Mouse (Mus musculus): ENCODE measurements around the gene Gm39115. TPM values are rescaled to one million over a fixed set of nuclear protein-coding genes. Genes with fewer than 3 reads are reported as not detected.
"Not testable (repeated sequence)": the region's sequence is repeated elsewhere in the genome, so short reads cannot be mapped to it uniquely, and the experiment has no call there.

Gene Gm39115
- total RNA-seq (2021) (not detected), polyA plus RNA-seq (2012; rRNA removed) (not detected in 2 replicates)
- long read RNA-seq, result 0 reads

GRCm38 (mm10) chr7:142135934-142136333 is at the start of gene Gm39115:
Gm39115 (minus strand) TSS chr7:142136034.
- H3K36me3 ChIP-seq (ENCODE audit: control insufficient read depth, insufficient read depth, low read length); H3K9ac ChIP-seq (ENCODE audit: low read depth, low read length); H3K27ac ChIP-seq; DNase-seq; H3K4me3 ChIP-seq; intact Hi-C loops (cut with DNase I); H3K79me2 ChIP-seq (replicated peaks; ENCODE audit: control insufficient read depth, insufficient read depth, low read length); H3K4me1 ChIP-seq (ENCODE audit: control insufficient read depth, insufficient read depth, low read length); H3K27me3 ChIP-seq (ENCODE audit: control insufficient read depth, insufficient read depth, low read length): not testable (repeated sequence)
- WGBS, result 25% methylated on average over 2 of the region's 2 CpGs

DNA sequence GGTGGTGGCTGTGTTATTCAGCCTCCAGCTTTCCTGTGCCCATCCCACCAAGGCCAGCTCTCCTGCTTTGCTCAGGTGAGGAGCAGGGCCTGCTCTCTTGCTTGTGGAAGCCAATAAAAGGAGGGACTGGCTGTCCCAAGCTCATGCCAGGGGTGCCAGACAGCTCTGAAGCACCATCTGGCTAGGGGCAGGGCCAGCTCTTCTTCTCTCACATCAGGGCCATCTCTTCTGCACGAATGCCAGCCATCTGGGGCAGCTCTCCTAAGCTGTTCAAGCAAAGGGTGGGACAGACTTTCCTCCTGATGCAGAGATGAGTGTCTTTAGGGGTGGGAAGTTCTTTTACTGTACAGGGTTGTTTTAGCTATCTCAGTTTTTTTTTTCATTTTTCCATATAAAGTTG is 45.2 kb upstream of the Gm39115 start:
- no peak for TF ChIP-seq CTCF (IDR thresholded peaks at IDR 0.05)
- no peak for TF ChIP-seq EP300 (IDR thresholded peaks at IDR 0.05; ENCODE audit: insufficient read depth, low read depth, low read length)
- TF ChIP-seq POLR2A (IDR thresholded peaks at IDR 0.05; ENCODE audit: insufficient read depth, low read depth, low read length), result no peak
- intact Hi-C loops (cut with DNase I), result no loop called here
- no peak overlapping the region for H3K9ac ChIP-seq (ENCODE audit: low read depth, low read length)

DNA sequence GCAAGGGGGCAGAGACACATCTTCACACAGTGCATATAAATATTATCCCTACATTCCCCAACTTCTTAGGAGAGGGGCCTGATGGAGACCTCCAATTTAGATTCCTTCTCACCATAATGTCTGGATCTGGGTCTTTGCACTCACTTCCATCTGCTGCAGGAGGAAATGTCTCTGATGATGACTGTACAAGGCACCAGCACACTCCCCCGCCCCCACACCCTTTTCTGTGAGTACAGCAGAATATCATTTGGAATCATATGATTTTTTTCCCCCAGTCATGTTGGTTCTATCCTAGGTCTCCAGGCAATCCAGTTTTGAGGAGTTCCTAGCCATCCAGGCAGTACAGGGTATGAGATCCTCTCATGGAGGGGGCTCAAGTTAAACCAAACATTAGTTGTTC is 42.9 kb upstream of the Gm39115 start:
- Histone ChIP-seq H3K9ac (ENCODE audit: low read depth, low read length) (no peak overlapping the region), H3K27ac (no peak overlapping the region), H3K27me3 (ENCODE audit: control insufficient read depth, insufficient read depth, low read length) (no peaks in the 10 kb centered on the region), H3K4me3 (no peak overlapping the region), H3K36me3 (ENCODE audit: control insufficient read depth, insufficient read depth, low read length) (no peaks in the 10 kb centered on the region), H3K79me2 (replicated peaks; ENCODE audit: control insufficient read depth, insufficient read depth, low read length) (no peaks in the 10 kb centered on the region), H3K4me1 (ENCODE audit: control insufficient read depth, insufficient read depth, low read length) (no peaks in the 10 kb centered on the region)
- TF ChIP-seq EP300 (IDR thresholded peaks at IDR 0.05; ENCODE audit: insufficient read depth, low read depth, low read length) (no peak), POLR2A (IDR thresholded peaks at IDR 0.05; ENCODE audit: insufficient read depth, low read depth, low read length) (no peak), CTCF (IDR thresholded peaks at IDR 0.05) (no peak)
- 67% methylated on average over 1 of the region's 1 CpGs for WGBS
- intact Hi-C loops (cut with DNase I), result no loop called here
- DNase-seq, result no peak

More for the DNA sequence above, 45.2 kb upstream of the Gm39115 start:
- Histone ChIP-seq H3K36me3 (ENCODE audit: control insufficient read depth, insufficient read depth, low read length) (no peaks in the 10 kb centered on the region), H3K4me1 (ENCODE audit: control insufficient read depth, insufficient read depth, low read length) (no peaks in the 10 kb centered on the region), H3K79me2 (replicated peaks; ENCODE audit: control insufficient read depth, insufficient read depth, low read length) (no peaks in the 10 kb centered on the region), H3K27me3 (ENCODE audit: control insufficient read depth, insufficient read depth, low read length) (no peaks in the 10 kb centered on the region), H3K27ac (no peak overlapping the region), H3K4me3 (no peak overlapping the region)
- DNase-seq, result no peak
- WGBS, result 21% methylated on average over 1 of the region's 1 CpGs

DNA sequence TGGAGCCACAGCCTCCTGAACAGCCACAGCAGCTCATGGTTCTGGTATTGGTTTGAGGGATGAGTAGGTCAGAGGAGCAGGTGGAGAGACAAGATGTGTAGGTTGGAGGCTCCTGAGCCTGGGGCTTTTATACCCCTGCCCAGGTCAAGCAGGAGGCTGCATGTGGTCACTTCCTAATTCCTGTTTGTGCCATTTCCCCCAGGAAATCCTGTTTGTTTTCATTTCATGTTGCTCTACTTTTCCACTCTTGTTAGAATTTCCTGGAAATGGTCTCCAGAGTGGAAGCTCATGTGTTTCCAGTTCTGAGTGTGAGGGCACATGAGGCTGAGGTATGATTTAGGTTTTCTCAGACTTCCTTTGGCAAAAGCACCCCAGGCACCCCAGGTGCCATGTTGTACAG is 40.1 kb upstream of the Gm39115 start, which contains the start of gene Krtap5-2:
Gene Krtap5-2, minus strand, starts transcription at position 101 of the 400 bp plus-strand sequence.
- DNase-seq; H3K79me2 ChIP-seq (replicated peaks; ENCODE audit: control insufficient read depth, insufficient read depth, low read length); H3K27ac ChIP-seq; H3K4me3 ChIP-seq; H3K36me3 ChIP-seq (ENCODE audit: control insufficient read depth, insufficient read depth, low read length); H3K9ac ChIP-seq (ENCODE audit: low read depth, low read length); H3K27me3 ChIP-seq (ENCODE audit: control insufficient read depth, insufficient read depth, low read length); intact Hi-C loops (cut with DNase I); H3K4me1 ChIP-seq (ENCODE audit: control insufficient read depth, insufficient read depth, low read length): not testable (repeated sequence)

DNA sequence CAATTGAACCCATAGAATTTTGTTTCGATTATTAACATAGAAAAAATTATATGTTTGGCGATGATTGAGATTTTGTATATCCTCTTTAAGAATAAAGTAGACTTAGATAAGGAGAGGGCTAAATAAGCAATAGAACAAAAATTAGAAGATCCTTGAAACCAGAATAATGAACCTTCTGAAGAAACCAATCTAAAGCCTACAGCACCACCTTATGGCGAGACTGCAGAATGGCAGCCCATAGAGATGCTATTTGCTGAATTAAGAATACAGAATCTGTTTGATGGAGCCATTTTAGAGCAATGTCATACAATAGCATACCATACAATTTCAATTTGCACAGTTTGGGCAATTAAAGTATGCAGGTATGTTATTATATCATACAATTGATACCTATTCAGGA is 34.0 kb upstream of the Gm39115 start:
- no peak for DNase-seq
- intact Hi-C loops (cut with DNase I), result no loop called here
- H3K4me3 ChIP-seq, result no peak overlapping the region
- peak; percentile 71 for TF ChIP-seq CTCF (IDR thresholded peaks at IDR 0.05)
- TF ChIP-seq EP300 (IDR thresholded peaks at IDR 0.05; ENCODE audit: insufficient read depth, low read depth, low read length), result no peak
- H3K9ac ChIP-seq (ENCODE audit: low read depth, low read length), result no peak overlapping the region
- H3K27ac ChIP-seq, result no peak overlapping the region
- no peaks in the 10 kb centered on the region for H3K79me2 ChIP-seq (replicated peaks; ENCODE audit: control insufficient read depth, insufficient read depth, low read length)
- WGBS, result 43% methylated on average over 3 of the region's 3 CpGs
- H3K36me3 ChIP-seq (ENCODE audit: control insufficient read depth, insufficient read depth, low read length), result no peaks in the 10 kb centered on the region
- no peaks in the 10 kb centered on the region for H3K27me3 ChIP-seq (ENCODE audit: control insufficient read depth, insufficient read depth, low read length)
- H3K4me1 ChIP-seq (ENCODE audit: control insufficient read depth, insufficient read depth, low read length), result no peaks in the 10 kb centered on the region

DNA sequence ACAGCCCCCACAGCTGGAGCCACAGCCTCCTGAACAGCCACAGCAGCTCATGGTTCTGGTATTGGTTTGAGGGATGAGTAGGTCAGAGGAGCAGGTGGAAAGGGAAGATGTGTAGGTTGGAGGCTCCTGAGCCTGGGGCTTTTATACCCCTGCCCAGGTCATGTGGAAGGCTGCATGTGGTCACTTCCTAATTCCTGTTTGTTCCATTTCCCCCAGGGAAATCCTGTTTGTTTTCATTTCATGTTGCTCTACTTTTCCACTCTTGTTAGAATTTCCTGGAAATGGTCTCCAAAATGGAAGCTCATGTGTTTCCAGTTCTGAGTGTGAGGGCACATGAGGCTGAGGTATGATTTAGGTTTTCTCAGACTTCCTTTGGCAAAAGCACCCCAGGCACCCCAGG is 29.8 kb upstream of the Gm39115 start, which contains the start of gene Gm4553:
Gene Gm4553, minus strand, starts transcription at position 101 of the 400 bp plus-strand sequence.
- H3K79me2 ChIP-seq (replicated peaks; ENCODE audit: control insufficient read depth, insufficient read depth, low read length); H3K4me1 ChIP-seq (ENCODE audit: control insufficient read depth, insufficient read depth, low read length); H3K27me3 ChIP-seq (ENCODE audit: control insufficient read depth, insufficient read depth, low read length); intact Hi-C loops (cut with DNase I); H3K36me3 ChIP-seq (ENCODE audit: control insufficient read depth, insufficient read depth, low read length); H3K4me3 ChIP-seq; DNase-seq; H3K27ac ChIP-seq; H3K9ac ChIP-seq (ENCODE audit: low read depth, low read length): not testable (repeated sequence)

- TF ChIP-seq CTCF (IDR thresholded peaks at IDR 0.05) (no peak), EP300 (IDR thresholded peaks at IDR 0.05; ENCODE audit: insufficient read depth, low read depth, low read length) (no peak), POLR2A (IDR thresholded peaks at IDR 0.05; ENCODE audit: insufficient read depth, low read depth, low read length) (no peak)
Observed at GRCm38 (mm10) chr7:142159366-142159765, 23.5 kb upstream of the Gm39115 start.

GRCm38 (mm10) chr7:142157013-142157412 is 21.2 kb upstream of the Gm39115 start, which contains the start of gene Gm29735:
Gm29735 (minus strand) TSS chr7:142157113.
- H3K27me3 ChIP-seq (ENCODE audit: control insufficient read depth, insufficient read depth, low read length); H3K9ac ChIP-seq (ENCODE audit: low read depth, low read length); intact Hi-C loops (cut with DNase I); H3K36me3 ChIP-seq (ENCODE audit: control insufficient read depth, insufficient read depth, low read length); H3K79me2 ChIP-seq (replicated peaks; ENCODE audit: control insufficient read depth, insufficient read depth, low read length); H3K4me1 ChIP-seq (ENCODE audit: control insufficient read depth, insufficient read depth, low read length); H3K27ac ChIP-seq; H3K4me3 ChIP-seq; DNase-seq: not testable (repeated sequence)
- 48% methylated on average over 2 of the region's 2 CpGs for WGBS

More at GRCm38 (mm10) chr7:142159366-142159765, 23.5 kb upstream of the Gm39115 start:
- no peaks in the 10 kb centered on the region for H3K79me2 ChIP-seq (replicated peaks; ENCODE audit: control insufficient read depth, insufficient read depth, low read length)
- intact Hi-C loops (cut with DNase I), result no loop called here
- no peak overlapping the region for H3K9ac ChIP-seq (ENCODE audit: low read depth, low read length)
- 86% methylated on average over 3 of the region's 3 CpGs for whole genome bisulfite sequencing
- H3K4me1 ChIP-seq (ENCODE audit: control insufficient read depth, insufficient read depth, low read length), result no peaks in the 10 kb centered on the region
- no peak for DNase-seq
- H3K4me3 ChIP-seq, result no peak overlapping the region
- H3K27me3 ChIP-seq (ENCODE audit: control insufficient read depth, insufficient read depth, low read length), result no peaks in the 10 kb centered on the region
- H3K36me3 ChIP-seq (ENCODE audit: control insufficient read depth, insufficient read depth, low read length), result no peaks in the 10 kb centered on the region
- H3K27ac ChIP-seq, result no peak overlapping the region

Measured in heart, adult 2 months (tissue).